Mouse (Mus musculus) liver, postnatal 0 days (tissue): ENCODE measurements at regions not wholly inside any gene's neighbourhood (a gene's known extent, or its start where the extent isn't known, plus 50 kb on each side); places are given as distances from the start of the nearest gene placed in this dataset.

Experiments used
- CTCF ChIP-seq: sonication (generic); IDR thresholded peaks from 2 replicates; pipeline ENCODE4 v1.5.1; 2016; ENCODE audit warnings: antibody characterized with exemption, low read depth
- EP300 ChIP-seq: IDR thresholded peaks from 2 replicates; pipeline ENCODE4 v1.6.1; 2016; ENCODE audit warnings: antibody characterized with exemption, low read depth, mild to moderate bottlenecking

- TF ChIP-seq CTCF (no peak), EP300 (no peak)
Measured at GRCm38 (mm10) chr17:4779017-4779416, 215.1 kb upstream of the Arid1b start.
